Comparison of ENCODE assay signal across 13 mouse cellular contexts in genomic region chr14:67538696-67539095, GRCm38 (mm10).
"Had no signal": no experiment of that assay in that cellular context is flagged by ENCODE, and none has a peak within 500 bp of the region (broad histone marks: within the 10 kb centered on the region; RNA-seq: fewer than 3 reads in every experiment).

No protein-coding gene starts in this region.

- H3K27ac ChIP-seq: layer of hippocampus, adult 2 months; limb, embryonic 10.5 days; liver, embryonic 15.5 days; midbrain, embryonic 13.5 days had no signal

- ATAC-seq: lung, postnatal 0 days; midbrain, embryonic 13.5 days had no signal

- H3K9ac ChIP-seq: liver, embryonic 15.5 days; midbrain, embryonic 13.5 days; neural tube, embryonic 15.5 days had no signal

- H3K9me3 ChIP-seq: liver, embryonic 15.5 days had no signal

- DNase-seq: kidney, postnatal 10 days; kidney, postnatal 4 days; lung, adult 2 months; lung, postnatal 36 days; thymus, adult 18-20 months; thymus, postnatal 14 days had no signal

- H3K4me2 ChIP-seq: liver, embryonic 11.5 days; liver, embryonic 15.5 days; midbrain, embryonic 13.5 days; neural tube, embryonic 15.5 days had no signal

- H3K36me3 ChIP-seq: liver, embryonic 15.5 days; midbrain, embryonic 13.5 days; neural tube, embryonic 15.5 days had no signal

- H3K4me3 ChIP-seq: layer of hippocampus, adult 2 months; limb, embryonic 10.5 days; liver, embryonic 15.5 days; midbrain, embryonic 13.5 days; neural tube, embryonic 15.5 days had no signal

- H3K27me3 ChIP-seq: liver, embryonic 15.5 days; midbrain, embryonic 13.5 days; neural tube, embryonic 15.5 days had no signal

- H3K4me1 ChIP-seq: liver, embryonic 15.5 days had no signal
